ENCODE assay signal across 14 mouse cellular contexts in the genomic region with DNA sequence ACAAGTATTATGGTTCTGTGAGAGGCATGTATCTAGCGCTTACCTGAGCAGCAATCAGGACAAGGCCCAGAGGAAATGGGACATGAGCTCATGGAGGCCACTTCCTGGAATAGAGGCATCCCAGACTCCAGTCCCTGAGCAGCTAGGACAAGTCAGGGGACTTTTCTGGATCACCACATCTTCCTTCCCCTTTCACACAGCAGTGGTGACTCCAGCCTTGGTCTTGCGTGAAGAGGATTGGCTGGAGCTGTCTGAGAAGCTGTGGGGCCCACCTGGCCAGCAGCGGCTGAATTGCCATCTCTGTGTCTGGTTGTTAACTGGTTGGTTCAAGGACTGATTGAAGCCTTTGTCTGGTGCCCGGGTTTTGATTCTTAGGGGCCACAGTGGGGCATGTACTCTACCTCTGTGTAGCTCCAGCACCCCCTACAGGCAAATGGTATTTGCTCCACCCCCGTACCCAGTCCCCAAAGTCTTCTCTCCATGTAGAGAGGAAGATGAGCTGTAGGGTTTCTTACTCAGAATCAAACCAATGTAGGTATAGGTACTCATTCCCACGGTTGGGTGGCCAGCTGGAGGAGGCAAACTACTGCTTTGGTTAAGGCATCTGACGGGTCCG. TPM values are rescaled to one million over a fixed set of nuclear protein-coding genes. Genes with fewer than 3 reads are reported as not detected.
A peak's percentile ranks its signal among the peaks of the same experiment; 100 is the strongest.
DNase-seq lines count a peak whose midpoint lies in the region; ATAC-seq and TF ChIP-seq lines count a peak whose summit lies in the region.
"Had no signal": no experiment of that assay in that cellular context is flagged by ENCODE, and none has a peak within 500 bp of the region (broad histone marks: within the 10 kb centered on the region; RNA-seq: fewer than 3 reads in every experiment).

No protein-coding gene starts in this region.

- H3K4me2 ChIP-seq in forebrain, embryonic 13.5 days, result no peak overlapping the region
- H3K4me2 ChIP-seq: heart, embryonic 15.5 days; limb, embryonic 15.5 days; midbrain, embryonic 15.5 days; stomach, embryonic 15.5 days had no signal

- TF ChIP-seq POLR2A in heart, adult 2 months (IDR thresholded peaks at IDR 0.05; ENCODE audit: insufficient read depth, low read depth, low read length), result no peak

- H3K27ac ChIP-seq in heart, adult 2 months, result no peak overlapping the region
- no peak overlapping the region for H3K27ac ChIP-seq in forebrain, embryonic 13.5 days
- H3K27ac ChIP-seq: heart, embryonic 15.5 days; limb, embryonic 15.5 days; midbrain, embryonic 15.5 days; stomach, embryonic 15.5 days had no signal

- no peaks in the 10 kb centered on the region for H3K4me1 ChIP-seq in heart, adult 2 months (ENCODE audit: control insufficient read depth, insufficient read depth, low read length)
- no peaks in the 10 kb centered on the region for H3K4me1 ChIP-seq in forebrain, embryonic 13.5 days
- H3K4me1 ChIP-seq: heart, embryonic 15.5 days; limb, embryonic 15.5 days; midbrain, embryonic 15.5 days had no signal

- no peaks in the 10 kb centered on the region for H3K79me2 ChIP-seq in heart, adult 2 months (replicated peaks; ENCODE audit: control insufficient read depth, insufficient read depth, low read length)

- peak; percentile 52 to 70 for ATAC-seq in hematopoietic stem cell, adult 5-6 weeks (replicated peaks in 1 of 2; ENCODE audit: insufficient read depth in 1 of 2, low FRiP score in 2 of 2, low TSS enrichment in 1 of 2, low read depth in 1 of 2, poor library complexity in 2 of 2, severe bottlenecking in 2 of 2)
- ATAC-seq in forebrain, embryonic 13.5 days, result no peak
- ATAC-seq: forebrain, embryonic 14.5 days; midbrain, embryonic 15.5 days had no signal

- TF ChIP-seq CTCF in heart, adult 2 months (IDR thresholded peaks at IDR 0.05), result peak; percentile 50

- WGBS in heart, adult 2 months, result 71% methylated on average over 8 of the region's 8 CpGs
- 76% methylated on average over 8 of the region's 8 CpGs for WGBS in forebrain, embryonic 13.5 days

- intact Hi-C loops in heart, adult 2 months (cut with DNase I), result no loop called here
- intact Hi-C loops in heart, postnatal 10 days (cut with DNase I), result no loop called here

- no peak for DNase-seq in heart, adult 2 months
- DNase-seq in heart, postnatal 10 days, result no peak
- peak; percentile 48 to 61 for DNase-seq in CD8-positive naive resting alpha-beta T cell, adult 2 months (ENCODE audit: low read depth in 2 of 2, low spot score in 2 of 2)
- DNase-seq in spleen, postnatal 4 days (ENCODE audit: low spot score in 2 of 2), result peak; percentile 47 to 77
- no peak for DNase-seq in right cerebral cortex, postnatal 4 days
- no peak for DNase-seq in cerebellum, postnatal 4 days (ENCODE audit: low spot score in 2 of 2)
- DNase-seq: embryo, embryonic 11 days had no signal

- H3K36me3 ChIP-seq in heart, adult 2 months (ENCODE audit: control insufficient read depth, insufficient read depth, low read length), result no peaks in the 10 kb centered on the region
- no peaks in the 10 kb centered on the region for H3K36me3 ChIP-seq in forebrain, embryonic 13.5 days (ENCODE audit: poor library complexity, severe bottlenecking)
- H3K36me3 ChIP-seq: heart, embryonic 15.5 days; limb, embryonic 15.5 days; midbrain, embryonic 15.5 days; stomach, embryonic 15.5 days had no signal

- H3K9me3 ChIP-seq in forebrain, embryonic 13.5 days (replicated peaks), result no peaks in the 10 kb centered on the region
- H3K9me3 ChIP-seq: heart, embryonic 15.5 days; limb, embryonic 15.5 days; midbrain, embryonic 15.5 days; stomach, embryonic 15.5 days had no signal

- H3K4me3 ChIP-seq in heart, adult 2 months, result no peak overlapping the region
- no peak overlapping the region for H3K4me3 ChIP-seq in forebrain, embryonic 13.5 days
- H3K4me3 ChIP-seq: heart, embryonic 15.5 days; limb, embryonic 15.5 days; midbrain, embryonic 15.5 days; stomach, embryonic 15.5 days had no signal

- no peak overlapping the region for H3K9ac ChIP-seq in heart, adult 2 months (ENCODE audit: low read depth, low read length)
- H3K9ac ChIP-seq in forebrain, embryonic 13.5 days, result no peak overlapping the region
- H3K9ac ChIP-seq: heart, embryonic 15.5 days; limb, embryonic 15.5 days; midbrain, embryonic 15.5 days; stomach, embryonic 15.5 days had no signal

- TF ChIP-seq EP300 in heart, adult 2 months (IDR thresholded peaks at IDR 0.05; ENCODE audit: insufficient read depth, low read depth, low read length), result no peak

- H3K27me3 ChIP-seq in heart, adult 2 months (ENCODE audit: control insufficient read depth, insufficient read depth, low read length), result no peaks in the 10 kb centered on the region
- H3K27me3 ChIP-seq in forebrain, embryonic 13.5 days, result no peaks in the 10 kb centered on the region
- H3K27me3 ChIP-seq: heart, embryonic 15.5 days; limb, embryonic 15.5 days; midbrain, embryonic 15.5 days; stomach, embryonic 15.5 days had no signal

RNA-seq across cellular contexts. Expression of a gene that starts 15.0 kb away (rescaled TPM):
- total RNA-seq in heart, adult 2 months (2021), result under 1 TPM; 0.08 to 0.11 TPM
- polyA plus RNA-seq in heart, adult 2 months (2012; rRNA removed), result 0.03 and 0.10 TPM in 2 replicates
- total RNA-seq in heart, postnatal 10 days (2021), result under 1 TPM; 0.10 to 0.12 TPM
- 12.4 and 15.1 TPM in 2 replicates for total RNA-seq in hematopoietic stem cell, adult 5-6 weeks (2017)
- not detected in 2 replicates for polyA plus RNA-seq in forebrain, embryonic 13.5 days (2015; fragmentation: Nextera tagmentation; extraction: Ambion mirVana)
- polyA plus RNA-seq: forebrain, embryonic 14.5 days; limb, embryonic 15.5 days; midbrain, embryonic 15.5 days had no signal

Comparison
In these comparisons a context has a peak if more than half of its experiments do, and no peak if none do; other contexts are left out.
1. DNase-seq: peak in CD8-positive naive resting alpha-beta T cell, adult 2 months (2 of 2) and spleen, postnatal 4 days (2 of 2); none in heart, adult 2 months (0 of 2), heart, postnatal 10 days (0 of 2), right cerebral cortex, postnatal 4 days (single experiment) and cerebellum, postnatal 4 days (0 of 2).
2. RNA of a gene that starts 15.0 kb away (total RNA-seq): 12.4 to 15.1 TPM in hematopoietic stem cell, adult 5-6 weeks; 0.10 to 0.12 TPM in heart, postnatal 10 days and 0.08 to 0.11 TPM in heart, adult 2 months; every median in the first group is over 10 times any median in the second.